Mouse (Mus musculus): Measurements from ENCODE around the gene Clcn3.
"Not testable (repeated sequence)": the region's sequence is repeated elsewhere in the genome, so short reads cannot be mapped to it uniquely, and the experiment has no call there.

The Clcn3 gene

GRCm38 (mm10) chr8:60982701-60983687 lies at the start of gene Clcn3:
Gene Clcn3 (minus strand): TSS chr8:60983300.
- peak; percentile 99 for DNase-seq

GRCm38 (mm10) chr8:60996468-60996867 lies 13.4 kb upstream of the Clcn3 start:
- no peak for DNase-seq

DNA sequence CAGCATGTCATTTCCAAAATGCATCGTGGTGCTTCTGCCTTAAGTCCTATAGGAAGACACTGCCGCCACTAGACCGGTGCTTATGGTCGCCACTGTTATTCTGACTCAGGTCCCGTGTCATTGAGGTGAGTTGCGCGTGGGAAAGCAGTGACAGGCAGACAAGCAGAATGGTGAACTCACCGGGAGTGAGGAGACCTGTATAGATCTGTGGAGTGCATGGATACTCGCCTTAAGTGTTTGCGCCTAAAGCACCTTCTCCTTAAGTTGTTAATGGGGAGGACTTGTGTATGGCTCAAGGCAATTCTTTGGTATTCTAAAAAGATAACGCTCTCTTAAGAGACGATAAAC lies 10.5 kb upstream of the Clcn3 start:
- no peak for DNase-seq

DNA sequence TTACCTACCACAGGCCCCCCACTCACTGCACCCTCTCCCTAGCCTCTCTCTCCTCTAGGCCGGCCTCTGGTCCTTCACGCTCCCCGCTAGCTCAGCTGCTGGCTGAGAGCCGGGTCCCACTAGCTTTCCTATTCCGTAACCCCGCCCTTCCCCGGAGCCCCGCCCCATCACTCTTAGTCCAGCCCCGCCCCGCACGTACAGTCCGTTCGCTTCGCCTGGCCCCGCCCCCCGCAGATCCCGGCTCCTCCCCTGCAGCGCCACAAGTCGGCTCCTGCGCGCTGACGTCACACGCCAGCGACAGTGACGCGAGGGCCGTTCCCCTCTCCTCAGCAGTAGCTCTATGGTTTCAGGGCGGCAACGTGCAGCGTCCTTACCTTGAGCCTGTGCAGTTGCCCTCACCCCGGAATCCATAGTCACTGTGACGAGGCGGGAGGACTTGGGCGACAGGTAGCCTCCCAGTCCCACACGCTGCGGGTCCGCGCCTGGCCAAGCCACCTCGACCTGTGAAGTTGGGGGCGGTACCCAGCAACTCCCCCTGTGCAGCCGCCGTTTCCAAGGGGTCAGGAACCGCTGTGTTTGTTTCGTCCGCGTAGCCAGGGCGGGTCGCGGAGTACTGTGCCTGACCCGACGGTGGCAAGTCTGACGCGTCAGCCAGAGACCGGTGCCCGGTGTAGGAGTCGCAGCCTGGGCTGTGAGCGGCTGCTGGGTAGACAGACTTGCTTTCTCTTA lies 10.0 kb upstream of the Clcn3 start, which contains the start of gene Nek1:
Nek1 (plus strand) TSS at position 286 of the 729 bp plus-strand sequence.
- peak; percentile 98 for DNase-seq

DNA sequence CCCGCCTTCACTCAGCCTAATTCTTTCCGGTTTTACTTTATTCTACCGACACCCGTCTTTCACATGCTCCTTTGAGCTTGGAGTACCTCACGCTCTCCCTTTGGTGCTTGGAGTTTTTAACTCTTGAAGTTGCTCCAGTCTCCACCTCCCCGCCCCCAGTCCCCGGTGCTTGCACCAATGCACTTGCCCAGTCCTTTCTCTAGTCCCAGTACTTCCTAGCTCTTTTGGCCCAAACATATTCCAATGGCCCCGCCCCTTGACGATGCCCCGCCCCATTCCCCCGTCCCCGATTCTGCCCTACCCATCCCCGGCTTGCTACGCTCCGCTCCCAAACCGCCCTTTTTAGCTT lies 9.4 kb upstream of the Clcn3 start:
- DNase-seq, result no peak

DNA sequence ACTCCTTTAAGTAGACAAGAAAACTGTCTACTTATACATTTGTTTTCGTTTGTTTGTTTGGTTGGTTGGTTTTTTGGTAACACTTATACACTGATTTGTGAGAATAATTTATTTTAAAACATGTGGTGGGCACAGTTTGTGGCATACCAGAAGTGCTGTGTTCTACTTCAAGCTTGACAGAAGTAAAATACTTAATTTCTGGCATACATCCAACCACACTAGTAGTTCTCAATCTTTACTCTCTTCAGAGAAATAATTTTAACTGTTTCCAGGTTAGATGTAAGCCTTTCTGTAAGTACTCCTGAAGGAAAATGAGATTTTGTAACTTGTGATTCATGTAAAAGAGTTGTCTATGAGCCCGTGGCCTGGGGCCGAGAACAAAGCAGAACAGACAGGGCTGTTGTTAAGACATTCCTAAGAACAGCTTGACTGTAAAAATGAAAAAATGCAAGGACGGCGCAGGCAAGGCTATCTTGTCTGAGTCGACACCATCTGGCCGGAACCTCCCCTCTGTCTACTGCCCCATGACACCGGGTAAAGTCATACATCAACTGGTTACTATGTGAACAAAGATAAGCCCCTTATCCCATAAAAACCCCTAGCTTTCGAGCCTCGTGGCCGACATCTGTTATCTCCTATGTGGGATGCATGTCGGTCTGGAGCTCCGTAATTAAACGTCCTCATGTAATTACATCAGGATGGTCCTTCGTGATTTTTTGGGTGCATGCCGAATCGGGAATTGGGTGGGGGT lies 1.3 kb upstream of the Clcn3 start:
- DNase-seq, result not testable (repeated sequence)

GRCm38 (mm10) chr8:60983688-60984079 lies 584 bp upstream of the Clcn3 start:
- peak; percentile 59 for DNase-seq

GRCm38 (mm10) chr8:60981388-60981787 lies 1.7 kb downstream of the Clcn3 start:
- DNase-seq, result no peak

DNA sequence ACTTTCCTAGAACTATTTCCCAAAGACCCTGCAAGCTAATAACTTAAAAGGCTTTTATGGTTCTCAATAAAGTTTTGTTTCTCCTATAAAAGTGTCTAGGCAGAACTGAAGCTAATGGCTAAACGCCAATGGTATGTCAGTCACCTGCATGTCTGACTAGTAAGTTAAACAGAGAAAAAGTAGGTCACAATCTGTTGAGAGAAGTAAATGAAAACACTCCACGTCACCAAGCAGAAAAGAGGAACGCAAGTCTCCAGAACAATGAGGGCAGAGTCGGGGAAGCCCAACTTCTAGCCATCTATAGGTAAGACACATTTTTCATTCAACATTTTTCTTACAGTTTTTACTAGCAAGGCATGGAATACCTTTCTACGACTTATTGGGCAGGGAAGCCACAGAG lies 4.6 kb downstream of the Clcn3 start:
- DNase-seq, result no peak

DNA sequence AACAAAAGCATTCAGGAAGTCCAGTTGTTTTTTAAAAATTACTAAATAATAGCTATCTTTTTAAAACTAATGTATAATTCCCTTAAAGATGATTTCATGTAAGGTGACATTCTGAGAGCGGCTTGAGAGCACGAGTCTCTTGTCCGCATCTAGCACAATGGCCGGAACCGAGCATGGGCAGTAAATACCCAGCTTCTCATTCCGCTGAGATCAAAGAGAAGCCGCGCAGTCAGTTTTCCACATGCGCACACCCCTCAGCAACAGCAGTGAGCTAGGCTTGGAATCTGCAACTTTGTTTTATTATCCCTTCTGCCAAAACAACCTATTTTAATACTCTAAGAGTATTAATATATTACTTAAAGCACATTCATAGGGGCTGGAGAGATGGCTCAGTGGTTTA lies 6.3 kb downstream of the Clcn3 start:
- DNase-seq, result no peak

- DNase-seq, result no peak
Observed at GRCm38 (mm10) chr8:60974837-60975236, 8.3 kb downstream of the Clcn3 start.

- no peak for DNase-seq
Observed at GRCm38 (mm10) chr8:60973448-60973847, 9.7 kb downstream of the Clcn3 start.

GRCm38 (mm10) chr8:60971808-60972207 lies 11.3 kb downstream of the Clcn3 start:
- no peak for DNase-seq

DNA sequence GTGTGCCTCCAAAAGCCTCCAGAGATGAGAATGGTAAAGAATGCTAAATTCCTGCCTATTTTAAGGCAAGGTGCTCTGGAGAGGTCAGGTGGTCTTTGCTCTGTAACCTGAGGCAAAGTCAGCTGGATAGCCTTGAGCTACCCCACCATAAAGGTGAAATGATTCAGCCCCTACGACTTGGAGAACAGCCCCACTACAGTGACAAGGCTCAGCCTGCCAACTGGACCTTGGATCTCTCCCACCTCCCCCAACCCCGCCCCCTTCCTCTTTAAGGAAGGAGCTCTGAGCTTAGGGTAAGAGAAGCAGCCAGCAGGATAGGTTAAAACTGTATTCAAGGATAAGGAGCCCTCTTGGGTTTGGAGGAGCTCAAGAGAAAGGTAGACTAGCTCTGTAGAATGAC lies 14.0 kb downstream of the Clcn3 start:
- no peak for DNase-seq

DNA sequence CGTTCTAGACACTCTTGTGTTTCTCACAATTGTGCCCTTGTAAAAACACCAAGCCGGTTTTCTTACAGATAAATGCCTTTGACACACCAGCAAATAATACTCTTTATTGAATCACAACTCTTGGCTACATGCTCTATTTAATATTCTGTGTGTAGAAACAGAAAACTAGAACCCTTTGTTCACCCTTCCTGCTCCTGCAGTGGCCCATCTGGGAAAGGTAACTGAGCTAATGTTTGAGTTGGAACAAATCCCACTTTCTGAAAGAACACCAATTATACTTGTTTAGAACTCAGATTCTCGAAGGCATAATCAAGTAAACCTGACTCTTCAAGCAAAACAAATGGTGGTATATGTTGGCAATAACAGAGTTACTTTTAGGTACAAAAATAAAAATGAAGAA lies 17.4 kb downstream of the Clcn3 start:
- DNase-seq, result no peak

DNA sequence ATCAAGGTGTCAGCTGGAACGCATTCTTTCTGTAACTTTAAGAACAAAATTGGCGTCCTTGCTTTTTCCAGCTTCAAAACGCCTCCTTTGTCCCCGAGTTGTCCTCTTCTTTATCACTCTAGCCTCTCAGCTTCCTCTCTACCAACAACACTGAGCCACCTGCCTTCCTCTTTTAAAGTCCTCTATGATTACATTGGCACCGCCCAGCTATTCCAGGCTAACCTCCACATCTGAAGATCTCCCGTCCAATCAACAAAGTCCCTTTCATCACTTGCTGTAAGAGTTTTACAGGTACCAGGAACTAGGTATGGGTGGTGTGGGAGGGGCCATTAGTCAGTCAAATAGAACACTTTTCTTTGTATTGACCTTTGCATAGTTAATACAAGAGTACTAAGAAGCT lies 17.8 kb downstream of the Clcn3 start:
- no peak for DNase-seq

DNA sequence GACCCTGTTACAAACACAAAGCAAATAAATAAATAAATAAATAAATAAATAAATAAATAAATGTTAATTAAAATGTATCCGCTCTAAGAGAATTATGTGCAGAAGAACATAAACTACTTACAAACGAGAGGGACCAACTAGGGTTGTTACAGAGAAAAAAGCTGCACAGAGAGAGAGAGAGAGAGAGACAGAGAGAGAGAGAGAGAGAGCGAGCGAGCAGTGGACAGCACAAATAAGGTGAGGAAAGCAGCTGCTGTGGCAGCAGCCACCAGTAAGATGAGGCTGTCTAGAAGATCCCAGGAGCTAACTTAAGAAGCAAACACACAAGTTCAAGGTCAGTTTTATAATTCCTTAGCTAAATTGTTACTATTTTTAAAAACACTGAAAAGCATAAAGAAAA lies 18.6 kb downstream of the Clcn3 start:
- no peak for DNase-seq

DNA sequence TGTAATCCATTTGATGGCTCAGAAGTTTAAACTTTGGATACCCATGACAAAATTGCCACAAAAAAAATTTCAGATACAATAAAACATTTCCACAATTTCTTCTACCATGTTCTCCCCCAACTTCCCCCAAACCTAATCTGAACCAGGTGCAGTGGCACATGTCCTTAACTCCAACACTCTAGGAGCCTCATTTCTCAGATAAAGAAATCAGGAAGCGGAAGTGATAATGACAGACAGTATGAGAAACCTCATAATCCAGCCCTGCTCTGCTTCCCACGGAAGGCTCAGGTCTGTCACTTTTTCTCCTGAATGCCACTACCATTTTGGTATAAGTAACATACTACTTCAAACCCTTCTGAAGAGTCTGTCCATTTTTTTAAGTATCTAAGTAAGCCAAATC lies 19.2 kb downstream of the Clcn3 start:
- DNase-seq, result no peak

DNA sequence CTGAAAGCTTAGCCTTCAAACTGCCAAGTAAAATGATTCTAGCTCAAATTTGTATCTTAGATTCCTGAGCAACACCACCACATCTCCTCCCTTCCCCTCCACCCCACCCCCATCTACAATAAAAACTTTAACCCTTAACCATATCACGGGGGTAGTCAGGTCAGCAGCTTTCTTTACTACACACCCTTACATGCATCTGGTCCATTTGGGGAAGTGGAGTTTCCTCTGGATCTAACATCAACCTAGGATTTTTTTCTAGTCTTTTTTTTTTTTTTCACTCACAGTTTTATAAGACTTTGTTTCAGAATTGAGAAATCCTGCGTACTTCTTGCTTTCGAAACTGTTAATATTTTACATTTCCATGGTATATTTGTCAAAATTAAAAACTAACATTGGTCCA lies 20.3 kb downstream of the Clcn3 start:
- DNase-seq, result no peak

DNA sequence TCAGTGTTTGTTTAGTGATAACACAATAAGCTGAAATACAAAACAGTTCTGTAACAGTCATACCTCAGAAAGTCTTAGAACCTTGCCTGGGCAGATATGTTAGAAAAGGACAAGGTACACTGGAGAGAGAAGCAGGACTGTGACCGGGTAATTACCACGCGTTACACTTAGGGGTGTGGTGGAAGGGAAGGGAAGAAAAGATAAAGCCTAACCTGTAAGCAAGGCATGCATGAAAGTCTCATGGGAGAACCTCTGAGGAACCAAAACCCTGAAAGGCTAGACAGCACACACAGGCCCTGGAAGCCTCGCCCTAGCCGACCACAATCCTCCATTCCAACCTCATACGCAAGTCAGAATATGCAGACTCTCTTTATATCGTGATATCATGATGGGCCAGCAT lies 26.3 kb downstream of the Clcn3 start:
- DNase-seq, result no peak

DNA sequence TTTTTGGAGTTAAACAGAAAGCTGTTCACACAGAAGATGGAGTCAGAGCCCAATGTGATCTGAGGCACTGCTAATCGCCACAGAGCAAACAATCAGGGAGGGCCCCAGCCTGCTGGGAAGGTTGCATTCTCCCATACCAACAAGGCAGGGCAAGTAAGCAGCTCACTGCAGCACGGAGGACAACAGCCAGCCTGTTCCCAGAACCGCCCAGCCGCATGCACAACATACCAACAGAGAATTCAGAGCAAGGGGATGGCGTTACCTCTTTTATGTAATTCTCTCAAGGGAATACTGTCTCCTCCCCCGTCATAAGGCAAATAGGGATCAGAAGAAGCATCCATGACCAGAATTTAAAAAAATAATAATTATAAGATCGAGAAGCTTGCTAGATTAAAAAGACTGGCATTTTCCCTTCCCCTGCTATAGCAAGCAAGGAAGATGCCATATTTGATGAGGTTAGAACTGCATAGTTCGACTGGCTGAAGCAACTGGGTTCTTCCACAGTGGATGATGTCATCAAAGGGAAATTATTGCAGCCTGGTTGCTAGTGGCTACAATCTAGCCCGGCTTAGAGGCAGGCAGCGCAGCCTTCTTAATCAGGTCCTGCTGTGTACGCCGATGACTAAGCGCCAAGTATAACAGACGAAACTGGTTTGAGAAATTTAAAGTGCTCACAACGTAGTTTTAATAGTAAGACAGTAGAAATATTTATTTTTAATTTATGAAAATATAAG lies 28.7 kb downstream of the Clcn3 start:
- DNase-seq, result no peak

- DNase-seq, result no peak
Observed at GRCm38 (mm10) chr8:60952803-60953202, 30.3 kb downstream of the Clcn3 start.

GRCm38 (mm10) chr8:60951757-60952156 lies 31.3 kb downstream of the Clcn3 start:
- DNase-seq, result no peak

Measured in thymus, postnatal 25 days (tissue).